Mouse (Mus musculus) bone marrow, adult 2 months (tissue): ENCODE measurements around the gene Dusp3.

Source experiments
- CTCF ChIP-seq: fragments of 200-500 bp; IDR thresholded peaks from 2 replicates; pipeline ENCODE4 v1.5.1; 2011; ENCODE audit warnings: low read length, control low read depth; ENCODE audit not compliant: control insufficient read depth, insufficient read depth
- POLR2A ChIP-seq: fragments of 200-500 bp; IDR thresholded peaks from 2 replicates; pipeline ENCODE4 v1.6.1; 2011; ENCODE audit warnings: low read depth, mild to moderate bottlenecking, control low read depth, low read length, borderline replicate concordance; ENCODE audit not compliant: control insufficient read depth

DNA sequence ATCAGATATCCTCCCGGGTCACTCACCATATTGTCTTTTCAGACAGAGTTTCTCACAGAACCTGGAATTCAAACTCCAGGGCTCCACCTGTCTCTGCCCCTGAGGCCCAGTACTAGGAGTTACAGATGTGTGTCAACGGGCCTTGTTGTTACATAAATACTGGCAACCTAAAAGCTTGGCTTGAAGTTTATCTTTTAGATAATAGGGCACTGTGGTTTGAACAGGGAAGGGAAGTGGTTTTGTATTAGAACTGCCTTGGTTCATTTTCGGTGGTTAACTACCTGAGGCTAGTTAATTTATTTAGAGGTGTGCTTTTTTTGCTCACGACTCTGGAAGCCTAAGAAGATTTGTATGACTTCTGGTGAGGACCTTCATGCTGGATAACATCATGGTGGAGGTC is 33.4 kb downstream of the Dusp3 start:
- TF ChIP-seq POLR2A, result no peak
- TF ChIP-seq CTCF, result no peak
